Mouse (Mus musculus) lung, postnatal 0 days (tissue): ENCODE measurements around the gene BC030499.

Experiments used
- CTCF ChIP-seq: IDR thresholded peaks from 2 replicates; pipeline ENCODE4 v1.5.1; 2016; ENCODE audit warnings: antibody characterized with exemption, mild to moderate bottlenecking
- EP300 ChIP-seq: IDR thresholded peaks from 2 replicates; pipeline ENCODE4 v1.6.1; 2016; ENCODE audit warnings: antibody characterized with exemption, mild to moderate bottlenecking, control low read depth

DNA sequence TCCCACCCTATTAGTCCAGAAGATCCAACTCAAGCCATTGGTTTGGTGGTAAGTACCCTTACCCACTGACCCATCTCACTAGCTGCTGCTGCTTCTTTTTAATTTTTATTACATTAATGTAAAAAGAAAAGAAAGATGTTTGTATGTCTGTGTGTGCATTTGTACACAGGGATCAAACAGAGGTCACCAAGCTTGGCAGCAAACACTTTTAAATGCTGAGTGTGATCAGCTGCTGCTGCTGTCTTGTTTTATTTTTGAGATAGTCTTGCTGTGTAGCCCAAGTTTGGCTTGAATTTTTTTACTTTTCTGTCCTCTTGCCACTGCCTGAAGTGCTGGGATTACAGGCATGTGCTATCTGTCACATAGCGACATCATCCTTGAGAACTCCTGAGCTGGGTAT lies 15.0 kb upstream of the BC030499 start:
- TF ChIP-seq EP300 = no peak
- no peak for TF ChIP-seq CTCF
